Mouse (Mus musculus) adrenal gland, postnatal 10 days (tissue): ENCODE results near the gene Hnrnpll. TPM values are rescaled to one million over a fixed set of nuclear protein-coding genes. Genes with fewer than 3 reads are reported as not detected.

ENCODE experiments used
- DNase-seq: peaks from one replicate; pipeline ENCODE4 v3.0.0; 2021; ENCODE audit warnings: mixed read lengths
- total RNA-seq, 2 experiments: library from RNA; stranded (reverse); gene quantifications; 2 replicates each; pipeline ENCODE4 v1.2.3; 2021

The Hnrnpll gene
- total RNA-seq, 2 experiments from 2014 or later, result 45.4 to 57.6 TPM

DNA sequence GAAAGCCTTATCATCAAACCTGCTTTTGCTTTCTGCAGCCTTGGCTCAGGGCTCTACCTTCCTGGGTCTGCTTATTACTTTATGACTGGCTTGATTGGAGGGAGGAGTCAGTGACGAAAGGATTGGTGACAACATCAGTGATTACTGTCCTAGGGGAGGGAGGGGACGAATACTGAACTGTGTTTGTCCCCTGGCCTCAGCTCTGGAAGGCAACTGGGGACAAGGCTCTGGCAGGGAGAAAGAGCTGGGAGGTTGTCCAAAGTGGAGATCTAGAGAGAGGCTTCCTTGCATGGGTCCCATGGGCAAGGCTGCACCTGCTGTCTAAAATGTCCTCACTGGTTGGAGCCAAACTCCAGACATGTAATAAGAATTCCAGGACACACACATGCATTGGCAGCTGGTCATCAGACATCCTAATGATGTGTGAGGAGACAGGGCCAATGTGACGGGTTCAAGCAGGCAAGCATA lies 59.7 kb downstream of the Hnrnpll start:
- DNase-seq, result peak; percentile 62

GRCm38 (mm10) chr17:79999631-80000030 lies 62.5 kb downstream of the Hnrnpll start:
- no peak for DNase-seq

DNA sequence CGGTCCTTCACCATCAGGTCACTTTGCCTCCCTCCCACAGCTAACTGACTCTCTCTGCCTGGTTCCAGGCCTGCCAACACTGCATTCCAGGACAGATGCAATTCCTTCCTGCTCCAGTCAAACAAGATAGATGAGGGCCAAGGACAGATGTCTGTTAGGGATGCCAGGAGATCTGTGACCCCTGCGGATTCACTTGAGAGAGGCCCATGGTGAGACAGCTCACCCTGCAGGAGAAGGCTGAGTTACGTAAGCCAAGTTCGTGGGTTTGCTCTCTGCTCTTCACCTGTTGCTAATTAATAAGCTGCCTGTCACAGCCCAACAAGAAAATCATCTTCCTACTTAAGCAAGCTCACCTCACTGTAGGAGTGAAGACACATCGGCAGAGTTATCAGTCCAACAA lies 63.1 kb downstream of the Hnrnpll start:
- DNase-seq, result peak; percentile 35

- DNase-seq, result peak; percentile 73
These were observed 66.9 kb downstream of the Hnrnpll start for GRCm38 (mm10) chr17:79995091-79995691.

- DNase-seq, result no peak
These were observed 70.0 kb downstream of the Hnrnpll start for GRCm38 (mm10) chr17:79992114-79992513.

- peak; percentile 70 for DNase-seq
These were observed 70.8 kb downstream of the Hnrnpll start for GRCm38 (mm10) chr17:79991166-79991958.

GRCm38 (mm10) chr17:79990161-79990560 lies 72.0 kb downstream of the Hnrnpll start:
- DNase-seq, result no peak

DNA sequence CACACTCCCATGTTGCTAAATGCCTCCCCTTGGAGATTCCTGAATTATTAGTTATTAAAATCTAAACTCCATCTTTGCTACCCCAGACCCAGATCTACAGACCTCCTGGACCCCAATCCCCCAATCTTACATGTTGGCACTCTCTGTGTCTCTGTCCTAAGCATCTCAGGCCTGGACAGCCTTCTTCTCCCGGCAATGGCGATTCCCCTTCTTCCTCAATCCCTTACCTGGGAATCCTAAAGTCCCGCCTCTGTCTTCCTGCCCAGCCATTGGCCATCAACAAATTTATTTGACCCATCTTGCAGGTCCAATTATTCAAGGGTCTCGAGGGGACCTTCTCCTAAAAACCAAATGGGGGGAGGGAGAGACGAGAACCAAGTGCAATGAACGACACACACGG lies 77.7 kb downstream of the Hnrnpll start:
- DNase-seq, result no peak

DNA sequence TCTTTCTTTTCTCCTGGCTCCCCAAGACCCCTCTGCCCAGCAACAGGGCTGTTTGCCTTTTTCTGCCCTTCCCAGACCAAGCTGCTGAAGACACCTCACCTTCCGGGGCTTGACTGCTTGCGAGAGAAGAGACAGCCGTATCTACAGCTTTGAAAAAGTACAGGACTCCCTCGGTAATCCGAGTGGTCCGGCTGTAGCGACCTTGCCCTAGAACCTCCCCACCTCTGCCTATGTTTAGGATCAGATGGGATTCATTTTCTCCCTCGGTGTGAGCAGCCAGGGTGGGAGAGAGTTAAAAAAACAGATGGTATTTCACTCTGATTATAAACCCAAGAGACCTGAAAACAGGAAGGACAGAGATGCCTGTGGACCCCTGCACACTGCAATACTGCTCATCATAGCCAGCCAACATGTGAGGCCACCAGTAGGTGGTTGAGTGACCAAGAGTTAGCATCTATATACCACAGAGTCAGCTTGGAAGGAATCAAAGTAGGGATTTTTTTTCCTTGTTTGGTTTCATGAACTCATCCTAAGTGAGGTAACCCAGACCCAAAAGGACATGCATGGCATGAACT lies 79.1 kb downstream of the Hnrnpll start:
- DNase-seq, result no peak

DNA sequence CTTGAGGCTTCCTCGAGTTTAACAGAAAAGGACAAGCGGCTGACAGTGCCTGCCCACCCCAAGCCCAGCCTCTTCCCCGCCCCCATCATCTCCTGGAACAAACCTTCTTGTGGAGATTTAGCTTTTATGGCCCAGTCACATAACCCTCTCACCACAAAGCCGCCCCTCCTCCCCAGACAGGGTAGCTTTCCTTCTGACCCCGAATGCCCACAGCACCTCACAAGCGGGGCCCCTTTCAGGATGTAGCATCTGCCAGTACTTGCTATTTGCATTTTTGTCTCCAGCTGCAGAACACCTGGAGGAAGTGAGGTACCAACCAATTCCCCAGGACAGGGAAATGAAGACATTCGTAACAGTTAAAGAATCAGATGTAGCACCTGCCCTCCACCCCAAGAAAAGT lies 79.6 kb downstream of the Hnrnpll start:
- DNase-seq, result no peak

DNA sequence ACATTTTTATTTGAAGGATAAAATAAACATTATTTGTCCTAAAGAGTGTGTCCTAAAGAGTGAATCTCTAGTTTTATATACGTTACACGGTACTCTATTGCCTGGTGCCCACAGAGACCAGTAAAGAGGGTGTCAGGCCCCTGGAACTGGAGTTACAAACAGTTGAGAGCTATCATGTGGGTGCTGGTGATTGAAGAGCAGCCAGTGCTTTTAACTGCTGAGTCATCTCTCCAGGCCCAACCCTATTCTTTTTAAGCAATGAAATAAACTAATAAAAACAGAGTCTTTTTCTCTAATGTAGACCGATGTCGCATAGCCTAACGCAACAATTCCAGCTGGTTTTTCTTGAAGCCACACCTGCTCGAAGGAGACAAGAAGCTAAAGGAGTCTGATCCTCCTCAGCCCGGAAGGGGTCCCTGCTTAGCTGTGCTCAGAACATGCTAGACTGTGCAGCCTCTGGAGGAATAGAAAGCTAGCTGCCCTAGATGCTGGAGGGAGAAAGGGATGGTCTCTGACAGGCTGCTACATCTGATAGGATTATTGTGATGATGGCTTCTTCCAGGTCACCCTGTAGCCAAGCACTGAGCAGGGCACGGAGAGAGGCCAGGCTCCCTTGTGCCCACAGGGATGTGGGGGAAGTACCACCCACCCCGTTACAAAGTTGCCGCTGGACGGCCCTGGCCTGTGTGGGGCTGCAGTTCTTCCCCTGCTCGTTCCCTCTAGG lies 80.2 kb downstream of the Hnrnpll start:
- no peak for DNase-seq

- no peak for DNase-seq
These were observed 80.8 kb downstream of the Hnrnpll start for GRCm38 (mm10) chr17:79981348-79981747.

DNA sequence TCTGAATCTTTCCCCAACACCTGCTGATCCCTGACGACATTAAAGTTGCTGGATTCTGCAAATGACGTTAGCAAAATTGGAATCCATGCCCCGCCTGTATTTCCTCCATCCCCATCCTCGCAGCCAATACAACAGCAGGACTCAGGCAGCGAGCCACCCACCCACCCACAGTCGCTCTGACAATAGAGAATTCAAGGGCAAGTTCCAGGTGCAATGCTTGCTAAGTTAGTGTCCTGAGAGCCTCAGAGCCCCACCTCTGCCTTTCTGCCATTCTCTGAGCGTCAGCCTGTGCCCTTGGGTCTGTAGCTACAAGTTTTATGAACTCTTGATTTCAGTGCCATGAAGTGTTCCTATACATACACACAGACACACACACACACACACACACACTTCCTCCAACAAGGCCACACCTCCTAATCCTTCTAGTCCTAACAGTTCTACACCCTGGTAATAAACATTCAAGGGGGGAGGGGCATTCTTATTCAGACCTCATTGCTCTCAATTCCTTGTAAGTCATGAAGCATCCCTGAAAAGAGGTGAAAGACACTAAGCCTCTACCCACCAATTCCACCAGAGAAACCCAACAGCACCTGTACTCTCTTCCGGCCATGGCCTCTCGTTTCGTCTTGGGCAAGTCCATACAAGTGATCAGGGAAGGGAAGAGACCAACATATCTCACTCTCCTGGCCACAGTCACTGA lies 81.6 kb downstream of the Hnrnpll start:
- peak; percentile 48 for DNase-seq

Other genes with a start within 250 kb of the Hnrnpll start
- gene Atl2, start 166.2 kb downstream of the Hnrnpll start, total RNA-seq, result 10 to 100 TPM; 49.5 to 83.7 TPM
- gene Galm, start 65.1 kb upstream of the Hnrnpll start, total RNA-seq, result 10 to 100 TPM; 24.7 to 32.1 TPM
- 100 to 1,000 TPM; 101 to 117 TPM for gene Srsf7, start 145.0 kb upstream of the Hnrnpll start, total RNA-seq
- gene Ttc39d, start 145.1 kb upstream of the Hnrnpll start, total RNA-seq, result not detected
- gene Gemin6, start 162.1 kb upstream of the Hnrnpll start, total RNA-seq, result 1 to 10 TPM; 8.3 to 8.7 TPM
- gene Morn2, start 227.9 kb upstream of the Hnrnpll start, total RNA-seq, result 10 to 100 TPM; 14.1 to 17.4 TPM
- 10 to 100 TPM; 12.6 to 15.8 TPM for gene Dhx57, start 228.1 kb upstream of the Hnrnpll start, total RNA-seq
- gene Arhgef33, start 245.1 kb upstream of the Hnrnpll start, total RNA-seq, result 1 to 10 TPM; 1.6 to 2.5 TPM